Mouse (Mus musculus): Measurements from ENCODE around the gene Krtap27-1. TPM values are rescaled to one million over a fixed set of nuclear protein-coding genes. Genes with fewer than 3 reads are reported as not detected.

Krtap27-1 gene
- not detected for total RNA-seq (2023)

GRCm38 (mm10) chr16:88671571-88671970 is at the start of gene Krtap27-1:
Gene Krtap27-1, minus strand, starts transcription at chr16:88671671.

DNA sequence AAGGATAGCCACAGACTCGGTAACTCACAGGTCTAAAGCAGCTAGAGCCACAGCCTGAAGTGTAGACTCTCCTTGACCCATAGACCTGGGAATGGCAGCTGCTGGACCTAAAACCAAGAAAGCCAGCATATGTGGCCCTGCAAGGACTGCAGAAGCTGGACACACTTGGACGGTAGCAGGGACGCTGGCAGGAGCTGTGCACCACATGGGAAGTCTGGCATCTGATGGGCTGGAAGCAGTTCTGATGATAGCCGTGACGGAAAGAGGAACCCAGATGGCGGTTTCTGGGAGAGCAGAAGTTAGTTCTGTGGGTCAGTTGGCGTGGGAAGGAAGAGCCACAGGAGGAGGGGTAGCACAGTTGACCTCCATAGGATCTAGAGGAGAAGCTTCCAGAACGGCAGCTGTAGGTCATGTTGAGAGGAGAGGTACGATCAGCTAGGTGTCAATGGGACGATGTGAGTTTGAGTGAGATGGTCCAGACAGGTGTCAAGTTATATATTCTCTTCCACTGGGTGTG is 36.1 kb upstream of the Krtap27-1 start, which contains the start of gene 2310061N02Rik:
2310061N02Rik (minus strand) TSS at position 467 of the 517 bp plus-strand sequence.

DNA sequence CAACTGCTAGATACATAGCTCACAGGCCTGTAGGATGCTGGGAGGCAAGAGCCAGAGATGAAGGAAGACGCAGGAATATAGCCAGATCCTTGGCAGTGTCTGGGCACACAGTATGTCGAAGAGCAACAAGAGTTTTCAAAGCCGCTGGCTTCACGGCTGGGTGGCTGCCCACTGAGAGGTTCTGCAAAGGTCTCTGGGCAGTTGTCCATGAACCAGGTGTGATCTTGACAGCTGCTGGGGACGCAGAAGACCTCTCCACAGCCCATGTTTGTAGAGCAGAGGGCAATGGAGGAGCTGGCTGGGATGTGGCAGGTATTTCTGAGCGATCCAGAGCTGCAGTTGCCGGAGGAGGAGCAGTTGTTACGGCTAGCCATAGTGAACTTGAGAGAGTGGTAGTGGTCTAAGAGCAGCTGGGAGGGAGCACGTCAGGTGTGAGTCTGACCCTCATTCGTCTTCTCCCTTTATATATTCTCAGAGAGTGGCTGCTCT is 24.1 kb downstream of the Krtap27-1 start, which contains the start of gene Krtap26-1:
Krtap26-1 (minus strand) TSS at position 439 of the 489 bp plus-strand sequence.

GRCm38 (mm10) chr16:88627566-88627965 is 43.9 kb downstream of the Krtap27-1 start, which contains the start of gene 2310079G19Rik:
Gene 2310079G19Rik, minus strand, starts transcription at chr16:88627666.

Other genes with a start within 250 kb of the Krtap27-1 start
- gene Cldn17, start 164.7 kb downstream of the Krtap27-1 start, total RNA-seq (2023) = not detected
- not detected for gene Cldn8, start 108.5 kb downstream of the Krtap27-1 start, total RNA-seq (2023)
- not detected for gene Krtap24-1, start 59.4 kb downstream of the Krtap27-1 start, total RNA-seq (2023)
- gene 2310079G19Rik, start 44.0 kb downstream of the Krtap27-1 start, total RNA-seq (2023) = not detected
- gene Krtap26-1, start 23.9 kb downstream of the Krtap27-1 start, total RNA-seq (2023) = not detected
- gene 2310061N02Rik, start 36.3 kb upstream of the Krtap27-1 start, total RNA-seq (2023) = not detected
- gene Krtap13-1, start 57.2 kb upstream of the Krtap27-1 start, total RNA-seq (2023) = not detected
- gene Krtap13, start 80.0 kb upstream of the Krtap27-1 start, total RNA-seq (2023) = not detected
- not detected for gene 2310034C09Rik, start 87.2 kb upstream of the Krtap27-1 start, total RNA-seq (2023)
- not detected for gene 2310057N15Rik, start 102.5 kb upstream of the Krtap27-1 start, total RNA-seq (2023)
- not detected for gene Gm5965, start 106.2 kb upstream of the Krtap27-1 start, total RNA-seq (2023)
- not detected for gene Gm20741, start 140.5 kb upstream of the Krtap27-1 start, total RNA-seq (2023)
- gene Krtap15, start 148.5 kb upstream of the Krtap27-1 start, total RNA-seq (2023) = not detected
- not detected for gene Krtap14, start 154.5 kb upstream of the Krtap27-1 start, total RNA-seq (2023)
- gene Krtap19-1, start 197.7 kb upstream of the Krtap27-1 start, total RNA-seq (2023) = not detected
- gene Krtap19-2, start 202.6 kb upstream of the Krtap27-1 start, total RNA-seq (2023) = not detected
- gene Krtap19-3, start 206.4 kb upstream of the Krtap27-1 start, total RNA-seq (2023) = not detected
- gene Krtap19-4, start 213.4 kb upstream of the Krtap27-1 start, total RNA-seq (2023) = not detected
- not detected for gene Krtap19-5, start 224.8 kb upstream of the Krtap27-1 start, total RNA-seq (2023)